Mouse (Mus musculus) heart, adult 2 months (tissue): ENCODE measurements around the gene Scd1.

ENCODE experiments used
- CTCF ChIP-seq: fragments of 200-600 bp; IDR thresholded peaks from 2 replicates; pipeline ENCODE4 v1.8.1; 2022; ENCODE audit warnings: antibody characterized with exemption, mild to moderate bottlenecking, moderate library complexity
- EP300 ChIP-seq: fragments of 200-500 bp; IDR thresholded peaks from 2 replicates; pipeline ENCODE4 v1.6.1; 2011; ENCODE audit warnings: low read depth, low read length, control low read depth; ENCODE audit not compliant: insufficient read depth
- POLR2A ChIP-seq: fragments of 200-500 bp; IDR thresholded peaks from 2 replicates; pipeline ENCODE4 v1.6.1; 2011; ENCODE audit warnings: mild to moderate bottlenecking, low read depth, low read length, control low read depth; ENCODE audit not compliant: insufficient read depth

DNA sequence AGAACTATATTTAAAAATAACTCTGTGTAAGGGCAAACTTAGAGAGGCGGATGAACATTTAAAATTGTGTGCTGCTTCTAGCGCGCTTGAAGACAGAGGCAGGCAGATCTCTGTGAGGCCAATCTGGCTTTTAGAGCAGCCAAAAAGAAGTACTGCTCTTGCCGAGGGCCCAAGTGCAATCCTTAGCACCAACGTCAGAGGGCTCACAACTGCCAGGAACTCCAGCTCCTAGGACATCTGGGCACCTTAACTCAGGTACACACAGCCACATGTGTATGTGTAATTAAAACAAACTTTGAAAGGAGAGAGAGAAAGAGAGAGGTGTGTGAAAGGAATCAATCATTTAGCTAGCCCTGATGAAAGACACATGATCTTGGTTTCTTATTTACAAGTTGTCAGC is 24.4 kb upstream of the Scd1 start:
- TF ChIP-seq EP300 (no peak), POLR2A (no peak), CTCF (no peak)
